Mouse (Mus musculus): Measurements from ENCODE around the gene Lama2. TPM values are rescaled to one million over a fixed set of nuclear protein-coding genes. Genes with fewer than 3 reads are reported as not detected.

Gene Lama2
- polyA plus RNA-seq (2012; rRNA removed) = 0.15 and 0.25 TPM in 2 replicates

GRCm38 (mm10) chr10:27619658-27620057, at the start of gene Lama2:
Gene Lama2 (minus strand): TSS chr10:27619758.

